Mouse (Mus musculus): Measurements from ENCODE around the gene Gm5431. TPM values are rescaled to one million over a fixed set of nuclear protein-coding genes. Genes with fewer than 3 reads are reported as not detected.
"Not testable (repeated sequence)": the region's sequence is repeated elsewhere in the genome, so short reads cannot be mapped to it uniquely, and the experiment has no call there.

Gene Gm5431
- total RNA-seq, 2 experiments from 2014 or later: 0.23 TPM; not detected in 1

- DNase-seq (ENCODE audit: low spot score in 2 of 2): peak; percentile 16 to 30
Observed at GRCm38 (mm10) chr11:48871817-48872541, 30.0 kb downstream of the Gm5431 start.

- peak in 1 of 2 experiments; percentile 32 for DNase-seq (ENCODE audit: low spot score in 2 of 2)
Observed at GRCm38 (mm10) chr11:48871201-48871772, 30.7 kb downstream of the Gm5431 start, which contains the start of gene Irgm1. Gene Irgm1, minus strand, starts transcription at chr11:48871683.

- no peak for DNase-seq (ENCODE audit: low spot score in 2 of 2)
Observed at GRCm38 (mm10) chr11:48870781-48871180, 31.2 kb downstream of the Gm5431 start.

- DNase-seq (ENCODE audit: low spot score in 2 of 2): no peak
Observed at GRCm38 (mm10) chr11:48869380-48870110, 32.5 kb downstream of the Gm5431 start.

GRCm38 (mm10) chr11:48866481-48866880 lies 35.5 kb downstream of the Gm5431 start:
- DNase-seq (ENCODE audit: low spot score in 2 of 2): no peak

- DNase-seq (ENCODE audit: low spot score in 2 of 2): no peak
Observed at GRCm38 (mm10) chr11:48863808-48864207, 38.2 kb downstream of the Gm5431 start.

GRCm38 (mm10) chr11:48862784-48863319 lies 39.2 kb downstream of the Gm5431 start:
- DNase-seq (ENCODE audit: low spot score in 2 of 2): no peak

GRCm38 (mm10) chr11:48859014-48859413 lies 43.0 kb downstream of the Gm5431 start:
- DNase-seq (ENCODE audit: low spot score in 2 of 2): peak in 1 of 2 experiments; percentile 85

- peak; percentile 92 to 98 for DNase-seq (ENCODE audit: low spot score in 2 of 2)
Observed at GRCm38 (mm10) chr11:48853474-48854180, 48.4 kb downstream of the Gm5431 start.

- DNase-seq (ENCODE audit: low spot score in 2 of 2): no peak
Observed at GRCm38 (mm10) chr11:48852624-48853473, 49.2 kb downstream of the Gm5431 start.

- DNase-seq (ENCODE audit: low spot score in 2 of 2): no peak
Observed at GRCm38 (mm10) chr11:48852190-48852589, 49.8 kb downstream of the Gm5431 start.

- DNase-seq (ENCODE audit: low spot score in 2 of 2): no peak
Observed at GRCm38 (mm10) chr11:48851270-48851995, 50.6 kb downstream of the Gm5431 start.

- no peak for DNase-seq (ENCODE audit: low spot score in 2 of 2)
Observed at GRCm38 (mm10) chr11:48850240-48850639, 51.8 kb downstream of the Gm5431 start.

- DNase-seq (ENCODE audit: low spot score in 2 of 2): no peak
Observed at GRCm38 (mm10) chr11:48846881-48847280, 55.1 kb downstream of the Gm5431 start.

- not testable (repeated sequence) for DNase-seq (ENCODE audit: low spot score in 2 of 2)
Observed at GRCm38 (mm10) chr11:48846362-48846761, 55.7 kb downstream of the Gm5431 start.

- DNase-seq (ENCODE audit: low spot score in 2 of 2): no peak
Observed at GRCm38 (mm10) chr11:48845244-48845815, 56.7 kb downstream of the Gm5431 start.

- DNase-seq (ENCODE audit: low spot score in 2 of 2): peak in 1 of 2 experiments; percentile 58
Observed at GRCm38 (mm10) chr11:48844309-48844708, 57.7 kb downstream of the Gm5431 start.

GRCm38 (mm10) chr11:48843202-48843601 lies 58.8 kb downstream of the Gm5431 start:
- DNase-seq (ENCODE audit: low spot score in 2 of 2): no peak

- DNase-seq (ENCODE audit: low spot score in 2 of 2): no peak
Observed at GRCm38 (mm10) chr11:48842378-48842792, 59.6 kb downstream of the Gm5431 start.
